Mouse (Mus musculus) small intestine, adult 2 months (tissue): ENCODE data around the gene Tmem45b.

Experiments used
- CTCF ChIP-seq: fragments of 200-500 bp; IDR thresholded peaks from 2 replicates; pipeline ENCODE4 v1.5.1; 2012; ENCODE audit warnings: low read depth, mild to moderate bottlenecking, control low read depth, inconsistent platforms, low read length, moderate library complexity, mixed read lengths; ENCODE audit not compliant: insufficient replicate concordance, insufficient read length; ENCODE audit errors: extremely low read depth
- POLR2A ChIP-seq: fragments of 200-500 bp; IDR thresholded peaks from 2 replicates; pipeline ENCODE4 v1.6.1; 2012; ENCODE audit warnings: low read depth, mild to moderate bottlenecking, control low read depth, inconsistent platforms, low read length, moderate library complexity

DNA sequence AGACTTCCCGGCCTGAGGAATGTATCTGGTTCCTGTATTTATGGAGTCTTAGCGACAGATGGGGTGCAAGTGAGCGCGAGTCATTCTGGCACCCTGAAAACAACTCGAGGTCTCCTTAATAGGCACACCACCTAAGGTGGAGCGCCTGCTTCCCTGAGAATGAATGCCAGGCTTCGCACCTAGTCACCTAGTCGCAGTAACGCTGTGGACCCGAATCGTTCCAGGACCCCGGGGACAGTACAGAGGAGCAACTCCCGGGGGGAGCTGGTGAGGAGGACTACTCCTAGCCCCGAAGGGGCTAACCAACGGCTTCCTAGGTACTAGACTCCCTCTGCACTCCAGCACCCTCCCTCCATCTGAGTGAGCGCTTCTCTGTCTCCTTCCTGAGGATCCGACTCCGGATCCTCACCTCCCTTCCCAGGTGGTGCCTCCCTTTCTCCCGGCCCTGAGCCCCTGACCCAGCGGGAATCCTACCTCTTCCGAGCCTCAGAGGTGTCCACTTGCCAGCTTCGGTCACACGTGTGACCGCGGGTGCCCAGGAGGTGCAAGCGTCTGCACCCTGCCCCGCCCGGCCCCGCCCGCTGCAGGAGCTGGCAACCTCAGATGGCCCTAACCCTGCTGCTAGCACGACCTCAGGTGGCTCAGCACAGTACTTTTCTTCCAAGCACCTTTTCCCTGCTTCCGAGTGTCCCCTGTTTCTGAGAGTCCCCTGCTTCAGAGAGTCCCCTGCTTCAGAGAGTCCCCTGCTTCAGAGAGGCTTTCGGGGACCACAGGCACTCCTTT is at the start of gene Tmem45b:
- TF ChIP-seq CTCF (peak; percentile 47; the same call in 1 of the 2 replicates), POLR2A (no peak)
